25 mouse cellular contexts compared by ENCODE assay signal in genomic region chr5:35782648-35783180, GRCm38 (mm10). TPM values are rescaled to one million over a fixed set of nuclear protein-coding genes. Genes with fewer than 3 reads are reported as not detected.
A peak's percentile ranks its signal among the peaks of the same experiment; 100 is the strongest.
DNase-seq lines count a peak whose midpoint lies in the region; ATAC-seq lines count a peak whose summit lies in the region.
"Had no signal": no experiment of that assay in that cellular context is flagged by ENCODE, and none has a peak within 500 bp of the region (broad histone marks: within the 10 kb centered on the region; RNA-seq: fewer than 3 reads in every experiment).

No protein-coding gene starts in this region.

- no peaks in the 10 kb centered on the region for H3K27me3 ChIP-seq in liver, embryonic 11.5 days (replicated peaks; ENCODE audit: control insufficient read depth, insufficient read depth, low read length)
- H3K27me3 ChIP-seq in intestine, embryonic 16.5 days (replicated peaks; ENCODE audit: control insufficient read depth, insufficient read depth, low read length) = no peaks in the 10 kb centered on the region
- no peaks in the 10 kb centered on the region for H3K27me3 ChIP-seq in hindbrain, embryonic 10.5 days (ENCODE audit: insufficient read depth, poor library complexity, severe bottlenecking)
- H3K27me3 ChIP-seq: embryonic facial prominence, embryonic 15.5 days; Patski had no signal

- H3K4me3 ChIP-seq in liver, embryonic 11.5 days (ENCODE audit: low read depth, low read length) = no peak overlapping the region
- H3K4me3 ChIP-seq in intestine, embryonic 16.5 days (ENCODE audit: low read length) = no peak overlapping the region
- H3K4me3 ChIP-seq in hindbrain, embryonic 10.5 days = no peak overlapping the region
- H3K4me3 ChIP-seq: embryonic facial prominence, embryonic 15.5 days; forebrain, embryonic 12.5 days; gastrocnemius, adult 2 months; hindbrain, embryonic 13.5 days had no signal

- H3K27ac ChIP-seq in liver, embryonic 11.5 days (ENCODE audit: low read depth, low read length) = 0 out of 2 replicates have a peak overlapping the region, but pooled peaks have one; percentile 16
- no peak overlapping the region for H3K27ac ChIP-seq in intestine, embryonic 16.5 days (ENCODE audit: low read length)
- H3K27ac ChIP-seq in hindbrain, embryonic 10.5 days = no peak overlapping the region
- H3K27ac ChIP-seq: embryonic facial prominence, embryonic 15.5 days; forebrain, embryonic 12.5 days; hindbrain, embryonic 13.5 days had no signal

- DNase-seq in frontal cortex, postnatal 14 days (ENCODE audit: low spot score in 2 of 2) = no peak
- DNase-seq in liver, embryonic 11.5 days (ENCODE audit: low spot score) = no peak
- DNase-seq in liver = no peak
- peak; percentile 54 for DNase-seq in yolk sac, embryonic 10.5 days (ENCODE audit: low spot score)
- DNase-seq in hindbrain, embryonic 10.5 days (ENCODE audit: low spot score) = no peak
- DNase-seq: adrenal gland, adult 8-10 months; adrenal gland, postnatal 36 days; B cell, adult 2 months; cerebellum, adult 11 months; cerebellum, adult 8-10 months; cerebellum, postnatal 14 days; embryo, embryonic 11 days; gastrocnemius, adult 2 months; gastrocnemius, postnatal 25 days; heart, postnatal 10 days; heart, postnatal 4 days had no signal

- H3K9me3 ChIP-seq in liver, embryonic 11.5 days (ENCODE audit: control insufficient read depth, low read length) = no peaks in the 10 kb centered on the region
- H3K9me3 ChIP-seq in intestine, embryonic 16.5 days (ENCODE audit: control insufficient read depth, low read length) = no peaks in the 10 kb centered on the region; the same call in 1 of the 2 replicates
- no peaks in the 10 kb centered on the region for H3K9me3 ChIP-seq in hindbrain, embryonic 10.5 days
- H3K9me3 ChIP-seq: embryonic facial prominence, embryonic 15.5 days; forebrain, embryonic 12.5 days; hindbrain, embryonic 13.5 days had no signal

- no peak overlapping the region for H3K9ac ChIP-seq in liver, embryonic 11.5 days (ENCODE audit: low read depth, low read length)
- no peak overlapping the region for H3K9ac ChIP-seq in intestine, embryonic 16.5 days (ENCODE audit: low read depth, low read length)
- H3K9ac ChIP-seq: embryonic facial prominence, embryonic 15.5 days; forebrain, embryonic 12.5 days; hindbrain, embryonic 13.5 days had no signal

- no peak overlapping the region for H3K4me2 ChIP-seq in liver, embryonic 11.5 days
- H3K4me2 ChIP-seq in intestine, embryonic 16.5 days (ENCODE audit: low read depth, low read length) = no peak overlapping the region
- H3K4me2 ChIP-seq: embryonic facial prominence, embryonic 15.5 days; forebrain, embryonic 12.5 days; hindbrain, embryonic 13.5 days had no signal

- ATAC-seq in frontal cortex, adult (ENCODE audit: low TSS enrichment) = 0 out of 2 replicates have a peak, but pooled peaks have one; percentile 8
- no peak for ATAC-seq in liver, embryonic 11.5 days (replicated peaks; ENCODE audit: low FRiP score)
- ATAC-seq in intestine, embryonic 16.5 days = peak; percentile 63; the same call in 1 of the 2 replicates
- no peak for ATAC-seq in inflammation-experienced regulatory T-cells, adult 6 months
- ATAC-seq: CD4-positive, CD25-positive, alpha-beta regulatory T cell, adult 4 months; forebrain, embryonic 16.5 days; Patski had no signal

- no peaks in the 10 kb centered on the region for H3K36me3 ChIP-seq in liver, embryonic 11.5 days (ENCODE audit: control insufficient read depth, insufficient read depth, low read length)
- H3K36me3 ChIP-seq in intestine, embryonic 16.5 days (ENCODE audit: control insufficient read depth, insufficient read depth, low read length) = no peaks in the 10 kb centered on the region
- no peaks in the 10 kb centered on the region for H3K36me3 ChIP-seq in hindbrain, embryonic 10.5 days
- H3K36me3 ChIP-seq: embryonic facial prominence, embryonic 15.5 days; forebrain, embryonic 12.5 days; hindbrain, embryonic 13.5 days had no signal

- 55% methylated on average over 10 of the region's 10 CpGs for WGBS in liver, embryonic 11.5 days
- 53% methylated on average over 10 of the region's 10 CpGs for WGBS in intestine, embryonic 16.5 days
- WGBS in hindbrain, embryonic 10.5 days = 59% methylated on average over 10 of the region's 10 CpGs

- H3K4me1 ChIP-seq in liver, embryonic 11.5 days (replicated peaks; ENCODE audit: control insufficient read depth, insufficient read depth, low read length) = no peaks in the 10 kb centered on the region
- H3K4me1 ChIP-seq in intestine, embryonic 16.5 days (ENCODE audit: control insufficient read depth, insufficient read depth, low read length) = peaks cover 10% of the 10 kb centered on the region
- H3K4me1 ChIP-seq in hindbrain, embryonic 10.5 days (replicated peaks) = peaks cover 22% of the 10 kb centered on the region
- H3K4me1 ChIP-seq: embryonic facial prominence, embryonic 15.5 days; forebrain, embryonic 12.5 days had no signal

RNA-seq across cellular contexts. Expression of gene Ablim2, which starts 25.0 kb away (rescaled TPM):
- 0.18 and 0.29 TPM in 2 replicates for polyA plus RNA-seq in liver, embryonic 11.5 days (2014; fragmentation: Nextera tagmentation; extraction: Ambion mirVana)
- polyA plus RNA-seq in intestine, embryonic 16.5 days (2015; fragmentation: Nextera tagmentation; extraction: Ambion mirVana) = 5.4 and 5.7 TPM in 2 replicates
- polyA plus RNA-seq in inflammation-experienced regulatory T-cells, adult 6 months (2017; shearing (Covaris generic)) = 1 to 10 TPM; 1.8 to 2.1 (median 1.8) TPM
- 0.73 and 1.3 TPM in 2 replicates for polyA plus RNA-seq in hindbrain, embryonic 10.5 days (2016; fragmentation: Nextera tagmentation; extraction: Ambion mirVana)

RNA-seq across cellular contexts. Expression of gene Sh3tc1, which starts 42.9 kb away (rescaled TPM):
- 4.0 and 4.3 TPM in 2 replicates for polyA plus RNA-seq in liver, embryonic 11.5 days (2014; fragmentation: Nextera tagmentation; extraction: Ambion mirVana)
- 18.4 and 20.5 TPM in 2 replicates for polyA plus RNA-seq in intestine, embryonic 16.5 days (2015; fragmentation: Nextera tagmentation; extraction: Ambion mirVana)
- 1 to 10 TPM; 1.1 to 2.2 (median 1.4) TPM for polyA plus RNA-seq in inflammation-experienced regulatory T-cells, adult 6 months (2017; shearing (Covaris generic))
- polyA plus RNA-seq in hindbrain, embryonic 10.5 days (2016; fragmentation: Nextera tagmentation; extraction: Ambion mirVana) = 3.3 and 4.7 TPM in 2 replicates

Comparison
In these comparisons a context has a peak if more than half of its experiments do, and no peak if none do; other contexts are left out.
1. ATAC-seq: peak in frontal cortex, adult (single experiment) and intestine, embryonic 16.5 days (single experiment); none in liver, embryonic 11.5 days (single experiment) and inflammation-experienced regulatory T-cells, adult 6 months (single experiment).